Mouse (Mus musculus) limb, embryonic 11.5 days (tissue): ENCODE measurements around the gene Vim. TPM values are rescaled to one million over a fixed set of nuclear protein-coding genes. Genes with fewer than 3 reads are reported as not detected.

ENCODE experiments used
- ATAC-seq: fragments of 200-750 bp; cut with Nextera tagmentation; 2 replicates; pipeline ENCODE4 v1.8.0; 2017; ENCODE audit warnings: low read depth; ENCODE audit not compliant: insufficient number of reproducible peaks, low FRiP score, low TSS enrichment
- DNase-seq: peaks from one replicate; pipeline ENCODE4 v3.0.0-alpha.2; 2015; ENCODE audit warnings: low spot score
- H3K27ac ChIP-seq: fragments of 300-500 bp; sonication (generic); replicated peaks from 2 replicates; pipeline ENCODE4 v1.5.1; 2014; ENCODE audit warnings: low read depth, mild to moderate bottlenecking, low read length
- H3K27me3 ChIP-seq: fragments of 300-500 bp; sonication (generic); 2 replicates; pipeline ENCODE4 v1.6.1; 2014; ENCODE audit warnings: mild to moderate bottlenecking, low read length, mixed read lengths; ENCODE audit not compliant: control insufficient read depth, insufficient read depth
- H3K36me3 ChIP-seq: fragments of 300-500 bp; sonication (generic); 2 replicates; pipeline ENCODE4 v1.6.1; 2014; ENCODE audit warnings: mild to moderate bottlenecking, low read length, moderate library complexity, mixed read lengths; ENCODE audit not compliant: control insufficient read depth, insufficient read depth
- H3K4me1 ChIP-seq: fragments of 300-500 bp; sonication (generic); 2 replicates; pipeline ENCODE4 v1.6.1; 2014; ENCODE audit warnings: low read length, mixed read lengths; ENCODE audit not compliant: control insufficient read depth, insufficient read depth
- H3K4me2 ChIP-seq: fragments of 300-500 bp; sonication (generic); 2 replicates; pipeline ENCODE4 v1.6.1; 2014; ENCODE audit warnings: low read depth, mild to moderate bottlenecking, moderate library complexity; ENCODE audit not compliant: severe bottlenecking
- H3K4me3 ChIP-seq: fragments of 300-500 bp; sonication (generic); 2 replicates; pipeline ENCODE4 v1.5.1; 2014; ENCODE audit warnings: low read depth, low read length
- H3K9ac ChIP-seq: fragments of 300-500 bp; sonication (generic); 2 replicates; pipeline ENCODE4 v1.6.1; 2014; ENCODE audit warnings: mild to moderate bottlenecking, low read length
- H3K9me3 ChIP-seq: fragments of 300-500 bp; sonication (generic); 2 replicates; pipeline ENCODE4 v1.6.1; 2016; ENCODE audit warnings: low read length; ENCODE audit not compliant: control insufficient read depth
- WGBS: fragments of 180-500 bp; shearing (Covaris S2); extraction: QIAGEN DNeasy Blood & Tissue Kit; methylation state at CpG from one replicate; pipeline ENCODE4 v1.1.7; 2014; 5-methylcytosine and 5-hydroxymethylcytosine counted together
- polyA plus RNA-seq: library from polyadenylated mRNA; unstranded; fragments of >200 nt; fragmentation: Nextera tagmentation; extraction: Ambion mirVana; gene quantifications from 2 replicates; pipeline ENCODE4 v1.2.1, GENCODE M21; 2014

Vim gene
- polyA plus RNA-seq, 1 experiment from 2014 or later, result 406 TPM

DNA sequence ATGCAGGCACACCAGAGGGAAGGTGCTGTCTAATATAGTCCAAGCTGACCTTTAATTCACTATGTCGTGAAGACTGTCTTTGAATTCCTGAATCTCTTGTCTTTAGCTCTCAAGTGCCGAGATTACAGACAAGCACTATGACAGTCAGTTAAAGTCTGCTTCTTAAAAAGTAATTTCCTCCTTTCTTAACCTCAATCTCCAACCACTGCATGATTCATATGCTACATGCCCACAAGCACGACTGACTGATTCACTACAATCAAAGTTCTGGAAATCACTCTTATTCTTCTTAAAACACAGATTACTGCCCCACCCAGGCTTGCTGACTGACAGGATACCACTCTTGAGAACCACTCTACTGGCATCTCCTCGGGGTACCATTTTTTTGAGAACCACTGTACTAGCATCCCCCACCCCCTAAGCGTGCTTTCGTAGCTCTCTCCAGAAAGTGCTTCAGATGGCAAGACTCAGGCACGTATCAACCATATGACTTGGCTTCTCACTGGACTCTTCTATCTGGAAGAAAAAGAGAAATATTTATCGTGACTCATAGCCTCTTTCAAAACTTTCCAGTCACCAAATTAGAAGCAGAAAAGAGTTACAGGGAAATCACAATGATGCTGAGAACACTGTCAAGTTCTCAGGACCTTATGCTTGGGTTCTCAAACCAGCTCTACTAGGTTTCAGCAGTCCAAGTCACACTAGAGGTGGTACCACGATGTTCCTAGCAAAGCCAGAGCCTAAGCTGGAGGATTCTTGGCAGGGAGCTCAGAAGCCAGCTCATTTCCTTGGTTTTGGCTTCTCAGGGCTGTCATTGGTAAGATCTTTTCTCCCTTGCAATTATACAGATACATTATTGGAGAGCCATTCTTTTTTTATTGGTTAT is 16.3 kb upstream of the Vim start:
- Histone ChIP-seq H3K27ac (no peak overlapping the region), H3K36me3 (no peaks in the 10 kb centered on the region), H3K9me3 (no peaks in the 10 kb centered on the region), H3K27me3 (no peaks in the 10 kb centered on the region), H3K9ac (no peak overlapping the region), H3K4me3 (no peak overlapping the region), H3K4me1 (no peaks in the 10 kb centered on the region), H3K4me2 (no peak overlapping the region)
- ATAC-seq (no peak), DNase-seq (no peak)
- WGBS, result 81% methylated on average over 9 of the region's 9 CpGs

- no peak for DNase-seq
- H3K9me3 ChIP-seq, result no peaks in the 10 kb centered on the region
- 48% methylated on average over 5 of the region's 5 CpGs for WGBS
- no peak overlapping the region for H3K4me3 ChIP-seq
- H3K36me3 ChIP-seq, result no peaks in the 10 kb centered on the region
- H3K27me3 ChIP-seq, result no peaks in the 10 kb centered on the region
- no peak overlapping the region for H3K9ac ChIP-seq
- H3K4me2 ChIP-seq, result no peak overlapping the region
- ATAC-seq, result no peak
- H3K27ac ChIP-seq, result no peak overlapping the region
- no peaks in the 10 kb centered on the region for H3K4me1 ChIP-seq
Measured at GRCm38 (mm10) chr2:13558607-13559262, 15.0 kb upstream of the Vim start.

GRCm38 (mm10) chr2:13559303-13559702 is 14.4 kb upstream of the Vim start:
- ATAC-seq (no peak), DNase-seq (no peak)
- H3K9me3 ChIP-seq, result no peaks in the 10 kb centered on the region
- H3K27ac ChIP-seq, result no peak overlapping the region
- no peak overlapping the region for H3K4me3 ChIP-seq
- no peaks in the 10 kb centered on the region for H3K27me3 ChIP-seq
- H3K9ac ChIP-seq, result no peak overlapping the region
- H3K4me1 ChIP-seq, result no peaks in the 10 kb centered on the region
- WGBS, result 86% methylated on average over 5 of the region's 5 CpGs
- H3K36me3 ChIP-seq, result no peaks in the 10 kb centered on the region
- H3K4me2 ChIP-seq, result no peak overlapping the region

DNA sequence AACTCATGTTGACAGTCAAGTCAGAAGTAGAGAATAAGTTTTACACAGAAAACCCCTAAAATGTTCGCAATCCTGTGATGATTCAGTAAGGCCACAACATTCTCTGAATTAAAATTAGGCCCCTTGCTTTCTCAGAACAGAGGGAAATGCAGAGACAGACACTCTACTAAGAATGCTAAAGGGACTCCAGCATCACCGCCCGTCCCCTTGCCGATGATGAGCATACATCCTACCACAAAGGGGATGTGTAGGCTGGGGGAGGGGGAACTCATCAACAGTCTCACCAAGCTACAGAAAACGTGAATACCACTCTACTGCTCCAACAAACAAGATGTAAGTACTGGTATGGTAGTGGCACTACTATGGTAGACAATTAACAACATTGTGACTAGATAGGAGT is 14.0 kb upstream of the Vim start:
- Histone ChIP-seq H3K36me3 (no peaks in the 10 kb centered on the region), H3K9ac (no peak overlapping the region), H3K4me3 (no peak overlapping the region), H3K27me3 (no peaks in the 10 kb centered on the region), H3K9me3 (no peaks in the 10 kb centered on the region), H3K27ac (no peak overlapping the region), H3K4me2 (no peak overlapping the region), H3K4me1 (no peaks in the 10 kb centered on the region)
- no peak for DNase-seq
- no peak for ATAC-seq
- 81% methylated on average over 5 of the region's 5 CpGs for WGBS

DNA sequence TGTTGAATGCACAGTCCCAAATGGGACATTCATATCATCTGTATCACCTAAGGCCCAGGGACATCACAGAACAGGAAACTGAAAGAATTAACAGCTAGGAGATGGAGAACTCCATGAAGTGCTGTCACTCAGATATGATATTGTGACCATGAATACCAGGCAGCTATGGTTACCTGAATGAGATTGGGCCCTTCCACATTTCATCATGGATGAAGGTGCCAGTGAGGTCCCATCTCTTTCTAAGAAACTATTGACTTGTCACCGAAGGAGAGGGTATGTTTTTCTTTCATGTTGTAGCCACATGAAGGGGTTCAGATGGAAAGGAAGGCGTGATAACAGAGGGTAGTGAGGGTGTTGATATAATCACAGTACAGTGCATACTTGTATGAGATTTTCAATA is 13.3 kb upstream of the Vim start:
- Histone ChIP-seq H3K9me3 (no peaks in the 10 kb centered on the region), H3K9ac (no peak overlapping the region), H3K4me2 (no peak overlapping the region), H3K4me1 (no peaks in the 10 kb centered on the region), H3K36me3 (no peaks in the 10 kb centered on the region), H3K27ac (no peak overlapping the region), H3K4me3 (no peak overlapping the region), H3K27me3 (no peaks in the 10 kb centered on the region)
- DNase-seq, result no peak
- 85% methylated on average over 2 of the region's 2 CpGs for WGBS
- no peak for ATAC-seq

DNA sequence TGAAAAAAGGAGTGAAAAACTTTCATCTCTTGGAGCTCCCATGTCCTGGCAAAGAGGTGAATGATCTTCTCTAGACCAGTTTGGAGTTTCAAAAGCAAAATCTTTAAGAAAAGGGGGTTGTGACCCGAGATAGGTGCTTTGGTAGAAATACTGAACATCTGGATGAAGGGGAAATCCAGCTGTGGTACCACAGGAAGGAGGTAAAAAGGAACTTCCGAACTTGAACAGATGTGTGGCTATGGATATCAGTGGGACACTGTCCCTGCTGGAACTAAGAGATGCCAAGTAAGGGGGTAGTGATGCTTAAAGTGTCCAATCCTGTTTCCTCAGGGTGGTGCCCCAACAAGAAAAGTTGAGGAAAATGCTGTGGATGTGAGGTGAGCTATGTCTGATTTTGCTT is 3.6 kb upstream of the Vim start:
- no peak overlapping the region for H3K27ac ChIP-seq
- H3K4me3 ChIP-seq, result no peak overlapping the region
- WGBS, result 75% methylated on average over 2 of the region's 2 CpGs
- peaks cover under 1% of the 10 kb centered on the region; the same call in 1 of the 2 replicates for H3K4me1 ChIP-seq
- ATAC-seq (no peak), DNase-seq (no peak)
- no peak overlapping the region for H3K4me2 ChIP-seq
- no peak overlapping the region for H3K9ac ChIP-seq
- no peaks in the 10 kb centered on the region for H3K36me3 ChIP-seq
- no peaks in the 10 kb centered on the region for H3K27me3 ChIP-seq
- H3K9me3 ChIP-seq, result no peaks in the 10 kb centered on the region

DNA sequence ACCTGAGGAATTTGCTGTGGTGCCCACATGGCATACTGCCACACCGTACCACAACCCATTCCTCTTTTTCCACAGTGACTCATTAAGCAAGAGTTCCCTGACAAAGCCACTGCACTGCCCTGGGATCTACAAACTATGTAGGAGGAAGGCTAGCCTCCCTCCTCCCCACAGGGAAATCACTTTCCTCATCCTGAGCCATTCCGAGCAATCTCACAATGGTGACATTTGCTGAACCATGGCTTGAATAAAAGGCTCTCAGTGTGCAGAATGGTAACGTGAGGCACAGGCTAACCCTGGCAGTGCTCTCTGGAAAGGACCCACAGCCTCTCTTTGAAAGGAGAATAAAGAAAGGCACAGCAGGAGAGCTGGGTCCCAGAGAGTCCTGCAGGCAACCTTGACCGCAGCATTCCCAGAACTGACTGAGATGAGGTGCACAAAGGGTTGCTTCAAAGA is 1.6 kb upstream of the Vim start:
- H3K4me1 ChIP-seq, result peaks cover 4% of the 10 kb centered on the region; the same call in 1 of the 2 replicates
- 0 out of 2 replicates have a peak overlapping the region, but pooled peaks have one; percentile 13 for H3K9ac ChIP-seq
- H3K36me3 ChIP-seq, result peaks cover 2% of the 10 kb centered on the region; the same call in 1 of the 2 replicates
- H3K27me3 ChIP-seq, result no peaks in the 10 kb centered on the region
- H3K4me2 ChIP-seq, result no peak overlapping the region
- H3K4me3 ChIP-seq, result no peak overlapping the region
- DNase-seq (no peak), ATAC-seq (no peak)
- H3K9me3 ChIP-seq, result no peaks in the 10 kb centered on the region
- H3K27ac ChIP-seq, result no peak overlapping the region
- WGBS, result 32% methylated on average over 4 of the region's 4 CpGs

DNA sequence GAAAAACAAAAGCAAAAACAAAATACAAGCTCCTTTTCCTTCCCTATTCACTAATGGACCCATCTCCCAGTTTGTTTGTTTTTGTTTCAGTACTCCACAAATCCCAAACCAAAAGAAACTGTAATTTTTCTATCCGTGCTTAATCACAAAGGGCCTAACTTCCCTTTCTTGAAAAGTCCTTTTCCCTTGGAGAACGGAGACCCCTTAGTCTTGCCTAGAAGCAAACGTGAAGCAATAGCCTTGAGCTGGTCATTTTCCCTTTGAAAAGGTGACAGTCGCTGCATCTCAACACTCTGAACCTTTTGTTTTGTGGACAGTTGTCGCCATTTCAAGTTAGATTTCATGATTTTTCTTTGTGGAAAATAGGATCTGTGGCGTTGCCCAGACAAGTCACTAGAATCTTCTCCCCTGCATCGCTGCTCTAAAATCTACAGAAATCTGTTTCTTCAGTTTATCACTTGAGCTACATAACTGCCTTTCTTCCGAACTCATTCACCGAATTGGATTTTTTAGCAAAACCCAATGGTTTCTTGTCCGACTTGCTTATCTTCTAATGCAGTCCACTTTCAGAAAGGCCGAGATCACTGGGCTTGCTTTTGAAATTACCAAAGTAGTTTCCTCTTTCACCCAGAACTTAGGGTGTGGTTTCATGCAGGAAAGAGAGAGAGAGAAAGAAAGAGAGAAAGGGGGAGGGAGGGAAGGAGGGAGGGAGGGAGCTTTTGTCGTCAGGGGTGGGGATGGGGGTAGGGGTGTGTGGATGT is 900 bp upstream of the Vim start:
- no peaks in the 10 kb centered on the region for H3K9me3 ChIP-seq
- H3K4me2 ChIP-seq, result peak overlapping the region; percentile 87
- H3K9ac ChIP-seq, result peak overlapping the region; percentile 71; the same call in 1 of the 2 replicates
- no peak for ATAC-seq
- no peaks in the 10 kb centered on the region for H3K27me3 ChIP-seq
- peak overlapping the region; percentile 76 for H3K4me3 ChIP-seq
- no peak for DNase-seq
- peaks cover 4% of the 10 kb centered on the region; the same call in 1 of the 2 replicates for H3K4me1 ChIP-seq
- H3K36me3 ChIP-seq, result peaks cover 4% of the 10 kb centered on the region; the same call in 1 of the 2 replicates
- WGBS, result 12% methylated on average over 12 of the region's 12 CpGs
- H3K27ac ChIP-seq, result peak overlapping the region; percentile 81; the same call in 1 of the 2 replicates
